Mouse (Mus musculus) cerebellum, adult 11-12 months (tissue): Measurements from ENCODE around the gene Prkce.

ENCODE experiments used
- DNase-seq: peaks from one replicate; pipeline ENCODE4 v3.0.0; 2022

The Prkce gene

GRCm38 (mm10) chr17:86176722-86177121 lies 9.1 kb downstream of the Prkce start:
- DNase-seq = no peak

DNA sequence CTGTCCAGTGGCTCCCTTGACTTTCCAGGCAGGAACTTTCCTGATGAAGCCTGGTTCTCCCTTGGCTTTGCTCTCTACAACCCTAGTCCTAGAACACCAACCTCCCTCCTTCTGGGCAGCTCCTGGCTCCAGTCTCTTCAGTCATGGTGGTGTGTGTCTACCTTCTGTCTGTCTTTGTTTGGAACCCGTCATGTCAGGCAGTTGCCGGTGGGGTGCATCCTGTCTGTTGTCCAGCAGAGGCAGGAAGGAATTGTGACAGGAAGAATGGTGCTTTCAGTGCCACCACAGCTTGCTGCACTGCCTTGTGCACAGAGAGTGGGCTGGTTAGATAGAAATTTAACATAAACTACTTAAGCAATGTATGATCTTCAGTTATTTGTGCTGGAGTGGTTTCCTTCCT lies 16.2 kb downstream of the Prkce start:
- DNase-seq = peak; percentile 49

- no peak for DNase-seq
Observed at GRCm38 (mm10) chr17:86184552-86185209, 17.1 kb downstream of the Prkce start.

DNA sequence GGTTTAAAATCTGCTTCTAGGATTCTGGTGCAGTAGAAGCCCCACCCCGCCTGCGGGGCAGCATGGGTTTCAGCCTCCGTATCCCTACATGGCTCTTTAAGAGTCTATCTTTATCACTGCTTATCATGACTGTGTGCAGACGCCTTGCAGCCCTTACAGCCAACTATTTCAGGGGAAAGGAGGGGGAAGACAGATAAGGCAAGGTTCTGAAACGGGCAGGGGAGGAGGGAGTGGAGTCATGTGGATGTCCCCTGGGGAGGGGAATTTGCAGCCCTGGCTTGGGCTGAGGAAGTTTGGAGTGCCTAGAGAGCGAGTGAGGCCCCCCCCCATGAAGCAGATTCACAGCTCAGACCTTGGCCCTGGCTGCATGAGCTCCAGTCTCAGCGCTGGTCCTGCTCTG lies 18.0 kb downstream of the Prkce start:
- DNase-seq = no peak

DNA sequence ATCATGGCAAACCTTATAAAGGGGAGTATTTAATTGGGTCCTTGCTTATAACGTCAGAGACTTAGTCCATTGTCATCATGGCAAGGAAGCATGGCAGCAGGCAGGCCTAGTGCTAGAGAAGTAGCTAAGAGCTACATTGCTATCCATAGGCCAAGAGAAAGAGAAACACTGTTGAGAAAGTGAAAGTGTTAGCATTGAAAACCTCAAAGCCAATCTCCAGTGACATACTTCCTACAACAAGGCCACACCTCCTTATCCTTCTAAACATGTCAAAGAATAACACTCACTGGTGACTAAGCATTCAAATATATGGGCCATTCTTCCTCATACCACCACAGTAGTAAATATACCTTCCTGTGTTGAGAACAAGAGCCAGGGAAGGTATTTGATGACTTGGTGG lies 20.2 kb downstream of the Prkce start:
- DNase-seq = no peak

- DNase-seq = no peak
Observed at GRCm38 (mm10) chr17:86193979-86194378, 26.4 kb downstream of the Prkce start.

DNA sequence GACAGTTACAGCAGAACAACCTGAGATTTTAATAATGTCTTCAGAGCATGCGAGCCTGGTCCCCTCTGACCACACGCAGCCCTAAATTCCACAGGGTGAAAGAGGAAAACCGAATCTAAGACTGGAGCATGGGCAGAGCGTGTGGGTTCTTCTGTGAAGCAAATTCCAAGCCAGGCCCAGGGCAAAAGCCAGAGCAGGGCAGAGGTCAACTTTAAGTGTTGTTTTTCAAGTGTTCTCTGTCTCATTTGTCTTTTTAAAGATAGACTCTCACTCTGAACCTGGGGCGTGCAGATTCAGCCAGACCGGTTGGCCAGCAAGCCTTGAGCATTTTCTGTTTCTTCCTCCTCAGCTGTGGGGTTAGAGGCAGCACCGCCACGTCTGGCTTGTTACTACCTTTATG lies 27.3 kb downstream of the Prkce start:
- DNase-seq = no peak

GRCm38 (mm10) chr17:86198496-86199465 lies 31.2 kb downstream of the Prkce start:
- DNase-seq = no peak

DNA sequence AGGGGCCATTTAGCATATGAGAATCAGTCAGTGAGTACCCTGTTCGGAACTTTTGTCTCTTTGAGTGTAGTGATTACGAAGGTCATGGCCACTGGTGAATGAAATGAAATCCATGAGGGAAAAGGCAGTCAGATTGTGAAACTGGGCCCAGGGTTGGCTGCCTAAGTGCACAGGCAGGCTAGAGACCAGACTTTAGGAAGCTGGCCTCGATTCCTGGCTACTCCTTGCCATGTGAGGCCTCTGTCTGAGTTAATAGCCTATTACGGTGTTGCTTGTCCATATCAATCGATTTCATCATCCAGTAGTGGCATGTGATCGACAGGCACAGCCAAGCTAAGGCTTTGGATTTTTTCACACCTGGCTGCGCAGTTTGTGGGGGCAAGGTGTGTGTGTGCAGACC lies 34.4 kb downstream of the Prkce start:
- DNase-seq = no peak

DNA sequence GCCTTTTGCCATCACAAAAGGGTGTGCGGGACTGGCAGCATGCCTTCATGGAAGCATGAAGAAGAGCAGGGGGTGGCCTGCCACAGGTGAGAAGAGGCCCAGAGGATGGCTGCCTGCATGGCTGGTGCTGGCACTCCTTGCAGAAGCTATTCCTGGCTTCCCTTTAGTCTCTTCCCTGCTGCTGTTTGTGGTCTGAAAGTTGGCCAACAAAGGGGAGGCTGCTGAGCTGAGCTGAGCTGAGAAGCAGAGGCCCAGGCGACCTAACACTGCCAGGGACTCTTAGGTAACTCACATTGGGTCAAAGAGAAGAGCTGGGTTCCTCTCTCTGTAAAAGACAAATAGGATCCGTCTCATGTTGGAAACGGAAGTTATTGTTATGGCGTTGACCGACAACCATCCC lies 35.4 kb downstream of the Prkce start:
- peak; percentile 44 for DNase-seq

- DNase-seq = peak; percentile 67
Observed at GRCm38 (mm10) chr17:86203531-86204450, 36.2 kb downstream of the Prkce start.

- no peak for DNase-seq
Observed at GRCm38 (mm10) chr17:86206289-86206688, 38.7 kb downstream of the Prkce start.

- DNase-seq = no peak
Observed at GRCm38 (mm10) chr17:86208057-86208820, 40.7 kb downstream of the Prkce start.

DNA sequence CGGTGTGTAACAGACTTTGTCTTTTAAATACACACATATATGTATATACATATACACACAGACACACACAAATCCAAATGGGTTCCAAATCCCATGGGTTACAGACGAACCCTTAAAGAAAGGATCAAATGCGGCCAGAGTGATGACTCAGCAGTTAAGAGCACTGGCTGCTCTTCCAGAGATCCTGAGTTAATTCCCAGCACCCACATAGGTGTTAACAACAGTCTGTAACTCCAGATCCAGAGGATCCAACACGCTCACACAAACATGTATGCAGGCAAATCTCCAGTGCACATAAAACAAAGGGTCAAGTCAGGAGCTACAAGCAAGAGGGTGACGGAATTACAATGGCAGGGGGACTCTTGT lies 41.2 kb downstream of the Prkce start:
- DNase-seq = no peak

- DNase-seq = peak; percentile 54
Observed at GRCm38 (mm10) chr17:86209680-86210251, 42.2 kb downstream of the Prkce start.

- DNase-seq = peak; percentile 62
Observed at GRCm38 (mm10) chr17:86212204-86212603, 44.6 kb downstream of the Prkce start.

DNA sequence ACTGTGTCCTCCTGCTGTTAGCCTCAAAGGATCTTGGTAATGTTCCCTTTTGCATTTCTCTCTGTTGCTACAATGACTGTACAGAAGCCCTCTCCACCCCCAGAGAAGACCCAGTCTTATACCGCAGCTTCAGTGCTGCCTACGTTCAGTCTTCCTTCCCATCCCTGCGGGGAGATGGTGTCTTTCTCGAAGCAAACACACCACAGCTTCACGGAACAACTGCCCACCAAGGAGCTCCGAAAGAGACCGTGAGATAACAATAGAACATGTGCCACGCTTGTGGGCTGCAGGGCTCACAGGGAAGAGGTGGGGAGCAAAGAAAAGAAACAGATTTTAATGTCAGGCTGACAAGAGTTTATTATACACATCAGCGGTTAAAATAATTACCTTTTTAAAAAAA lies 46.7 kb downstream of the Prkce start:
- DNase-seq = no peak

DNA sequence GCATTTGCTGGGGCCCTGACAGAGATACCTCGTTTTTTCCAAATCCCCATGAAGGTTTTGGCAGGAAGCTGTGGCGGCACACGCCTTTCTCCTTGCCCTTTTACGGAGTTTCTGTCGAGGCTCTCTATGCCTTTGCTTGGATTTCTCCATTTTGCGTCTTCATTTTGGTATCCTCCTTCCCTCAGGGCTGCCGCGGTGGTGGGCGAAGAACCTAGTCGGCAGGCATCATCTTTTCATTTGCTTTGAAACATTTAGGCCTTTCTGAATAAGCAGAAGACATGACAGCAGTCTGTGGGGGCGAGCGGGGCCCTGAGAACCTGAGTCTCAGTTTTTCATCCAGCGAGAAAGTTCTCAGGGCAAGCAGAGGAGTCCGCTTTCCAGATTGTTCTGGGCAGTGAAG lies 47.2 kb downstream of the Prkce start:
- no peak for DNase-seq

DNA sequence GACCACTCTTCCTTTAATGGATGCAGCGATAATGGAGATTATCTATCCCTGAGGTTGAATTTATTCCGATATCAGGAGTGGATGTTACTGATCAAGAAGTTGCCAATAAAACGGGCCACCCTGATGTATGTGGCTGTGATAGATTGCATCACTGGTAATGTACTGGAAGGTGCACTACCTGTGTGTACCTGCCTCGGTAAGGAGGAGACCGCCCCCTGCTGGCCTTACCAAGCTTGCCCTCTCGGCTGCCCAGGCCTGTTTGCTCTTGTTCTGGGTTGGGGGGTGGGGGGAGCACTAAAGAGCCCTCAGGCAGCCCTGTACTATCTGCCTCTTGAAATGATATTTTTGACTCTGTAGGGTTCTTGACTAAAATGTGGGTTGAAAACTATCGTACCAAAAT lies 48.2 kb downstream of the Prkce start:
- no peak for DNase-seq

DNA sequence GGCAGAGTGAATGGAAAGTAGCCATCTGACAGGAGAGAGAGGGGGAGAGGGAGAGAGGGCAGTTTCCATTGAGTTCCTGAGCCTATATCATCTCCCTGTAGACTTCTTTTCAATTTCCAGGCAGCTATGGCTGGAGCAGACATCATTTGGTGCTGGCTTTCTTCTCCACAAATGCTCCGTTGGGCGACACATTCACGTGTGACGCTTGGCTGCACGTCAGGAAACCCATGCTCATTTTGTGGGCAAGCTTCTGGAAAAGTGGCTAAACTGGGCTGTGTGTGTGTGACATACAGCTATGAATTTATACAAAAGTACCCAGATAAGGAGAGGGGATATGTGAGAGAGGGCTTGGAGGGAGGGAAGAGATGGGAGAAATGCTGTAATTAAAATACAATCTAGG lies 49.9 kb downstream of the Prkce start:
- no peak for DNase-seq

GRCm38 (mm10) chr17:86218553-86218952 lies 51.0 kb downstream of the Prkce start:
- DNase-seq = no peak
